Mouse (Mus musculus) layer of hippocampus, postnatal 36 days (tissue): ENCODE data around the gene Wdr92. TPM values are rescaled to one million over a fixed set of nuclear protein-coding genes. Genes with fewer than 3 reads are reported as not detected.
"Not testable (repeated sequence)": the region's sequence is repeated elsewhere in the genome, so short reads cannot be mapped to it uniquely, and the experiment has no call there.

Source experiments
- DNase-seq, 2 experiments: peaks; one replicate each; pipeline ENCODE4 v3.0.0; 2022
- total RNA-seq, 2 experiments: library from RNA; stranded (reverse); gene quantifications; 2 replicates each; pipeline ENCODE4 v1.2.3; 2021

Gene Wdr92
- total RNA-seq, 2 experiments from 2014 or later = 9.0 to 11.4 TPM

DNA sequence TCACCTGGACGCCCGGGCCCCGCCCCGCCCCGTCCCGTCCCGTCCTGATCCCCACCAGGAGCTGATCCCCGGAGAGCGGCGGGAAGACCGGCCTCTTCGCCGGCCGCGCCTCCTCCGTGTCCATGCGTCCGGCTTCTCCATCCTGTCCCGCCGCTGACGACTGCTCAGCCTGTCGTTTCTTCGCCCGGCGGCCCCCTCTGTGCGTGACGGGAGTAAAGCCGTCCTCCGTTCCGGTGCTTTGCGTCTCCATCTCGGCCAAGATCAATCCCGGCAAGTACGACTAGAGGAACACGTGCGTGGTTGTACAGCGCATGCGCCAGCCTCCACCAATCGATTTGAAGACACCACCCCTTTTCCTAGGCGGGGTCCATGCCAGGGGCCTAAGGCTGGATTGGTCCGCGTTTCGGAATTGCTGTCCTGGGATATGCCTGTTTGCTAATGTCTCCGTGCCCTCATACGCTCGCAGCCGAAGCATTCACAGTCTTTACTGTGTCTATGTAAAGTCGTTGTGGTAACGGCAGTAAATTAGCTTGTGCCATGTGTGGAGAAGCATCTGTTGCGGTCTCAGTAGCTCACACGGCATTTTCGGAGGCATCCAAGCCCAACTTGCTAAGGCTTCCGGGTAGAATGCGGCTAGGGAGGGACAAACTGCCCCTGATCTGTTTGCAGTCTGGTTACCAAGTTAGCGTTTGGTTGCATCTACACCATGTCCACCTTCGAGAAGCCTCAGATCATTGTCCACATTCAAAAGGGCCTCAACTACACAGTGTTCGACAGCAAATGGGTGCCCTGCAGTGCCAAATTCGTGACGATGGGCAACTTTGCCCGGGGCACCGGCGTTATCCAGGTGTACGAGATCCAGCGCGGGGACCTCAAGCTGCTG, 29.6 kb downstream of the Wdr92 start, which contains the start of gene Pno1:
TSS of gene Pno1 (minus strand) at position 311 of the 883 bp plus-strand sequence.
- DNase-seq = peak; percentile 95

DNA sequence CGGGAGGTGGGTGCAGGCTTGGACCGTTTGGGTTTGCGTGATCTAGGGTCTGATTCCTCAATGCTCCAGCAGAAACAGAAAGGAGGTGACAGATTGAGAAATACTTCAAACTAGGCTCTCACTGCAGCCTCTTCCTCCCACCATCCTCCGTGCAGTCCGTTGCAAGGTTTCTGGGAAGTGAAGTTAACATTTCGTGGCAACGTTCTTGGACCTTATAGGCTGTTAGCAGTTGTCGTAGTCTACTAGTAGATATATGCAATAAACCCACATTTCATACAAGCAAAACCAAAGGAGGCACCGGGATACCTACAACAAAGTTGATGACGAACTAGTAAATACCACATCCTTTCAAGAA, 30.2 kb downstream of the Wdr92 start:
- no peak for DNase-seq

DNA sequence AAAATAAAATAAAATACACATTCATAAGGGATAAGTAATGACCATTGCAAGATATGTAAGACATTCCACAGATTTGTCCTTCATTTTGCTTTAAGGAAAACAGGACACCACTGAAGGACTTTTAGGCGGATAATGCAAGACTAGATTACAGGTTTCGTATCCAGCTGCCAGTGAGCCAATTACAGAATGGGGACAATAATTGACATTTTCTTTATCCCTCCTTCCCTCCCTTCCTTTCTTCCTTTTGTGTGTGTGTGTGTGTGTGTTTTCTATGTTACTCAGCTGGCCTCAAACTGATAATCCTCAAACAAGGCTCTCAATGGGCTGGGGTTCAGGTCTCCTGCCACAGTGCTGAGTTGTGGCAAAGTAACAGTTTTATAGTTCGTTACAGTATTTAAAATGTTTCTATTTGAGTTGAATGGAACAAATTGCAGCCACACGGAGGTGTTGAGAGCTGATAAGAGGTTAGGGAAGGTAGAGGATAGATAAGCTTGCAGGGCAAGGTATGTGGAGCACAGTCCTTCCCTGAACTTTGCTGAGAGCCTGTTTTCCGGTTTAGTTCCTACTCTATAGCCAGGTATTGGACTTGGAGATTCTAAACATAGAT, 31.1 kb downstream of the Wdr92 start:
- DNase-seq = no peak

DNA sequence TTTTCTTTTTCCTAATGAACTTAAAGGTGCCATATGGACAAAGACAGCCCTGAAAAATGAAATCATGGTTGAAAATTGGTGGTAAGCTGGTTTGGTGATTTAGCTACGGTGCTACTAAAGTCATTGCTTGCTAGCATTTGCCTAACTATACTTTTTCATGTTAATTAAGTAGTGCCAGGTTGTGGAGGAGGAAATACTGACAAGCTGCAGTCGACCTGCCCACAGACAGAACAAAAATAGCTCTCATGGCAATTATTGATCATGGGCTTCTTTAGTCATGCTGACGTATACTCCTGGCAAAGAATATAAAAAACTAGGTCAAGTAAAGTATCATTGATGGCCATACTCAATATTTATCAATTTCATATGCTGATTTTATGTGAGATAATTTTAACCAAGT, 33.6 kb downstream of the Wdr92 start:
- DNase-seq = no peak

DNA sequence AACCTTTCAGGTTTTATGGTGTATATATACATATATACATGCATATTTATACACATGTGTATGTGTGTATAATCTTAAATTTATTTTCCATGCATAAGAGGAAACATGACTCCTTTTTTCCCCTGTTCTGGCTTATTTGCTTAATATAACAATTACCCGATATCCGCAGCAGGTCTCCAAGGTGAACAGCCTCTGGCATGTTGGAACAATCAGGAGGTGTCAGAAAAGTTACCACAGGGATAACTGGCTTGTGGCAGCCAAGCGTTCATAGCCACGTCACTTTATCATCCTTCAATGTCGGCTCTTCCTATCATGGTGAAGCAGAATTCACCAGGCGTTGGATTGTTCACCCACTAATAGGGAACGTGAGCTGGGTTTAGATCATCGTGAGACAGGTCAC, 39.2 kb downstream of the Wdr92 start:
- no peak for DNase-seq

DNA sequence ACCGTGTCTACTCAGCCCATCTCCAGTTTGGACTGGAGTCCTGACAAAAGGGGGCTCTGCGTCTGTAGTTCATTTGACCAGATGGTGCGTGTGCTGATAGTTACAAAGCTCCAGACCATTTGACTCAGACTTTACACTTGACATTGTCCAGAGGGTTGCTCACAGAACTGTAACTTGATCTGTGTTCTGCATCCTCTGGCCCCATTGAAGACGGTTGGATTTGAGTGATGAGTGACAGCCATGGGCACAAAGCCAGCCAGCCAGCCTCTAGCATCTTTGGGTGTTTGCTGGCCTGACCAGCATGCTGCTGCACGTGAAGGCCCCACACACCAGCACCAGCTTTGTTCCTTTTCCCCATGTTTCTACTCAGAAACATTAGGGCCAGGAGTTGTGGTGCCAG, 50.9 kb downstream of the Wdr92 start:
- DNase-seq = no peak

DNA sequence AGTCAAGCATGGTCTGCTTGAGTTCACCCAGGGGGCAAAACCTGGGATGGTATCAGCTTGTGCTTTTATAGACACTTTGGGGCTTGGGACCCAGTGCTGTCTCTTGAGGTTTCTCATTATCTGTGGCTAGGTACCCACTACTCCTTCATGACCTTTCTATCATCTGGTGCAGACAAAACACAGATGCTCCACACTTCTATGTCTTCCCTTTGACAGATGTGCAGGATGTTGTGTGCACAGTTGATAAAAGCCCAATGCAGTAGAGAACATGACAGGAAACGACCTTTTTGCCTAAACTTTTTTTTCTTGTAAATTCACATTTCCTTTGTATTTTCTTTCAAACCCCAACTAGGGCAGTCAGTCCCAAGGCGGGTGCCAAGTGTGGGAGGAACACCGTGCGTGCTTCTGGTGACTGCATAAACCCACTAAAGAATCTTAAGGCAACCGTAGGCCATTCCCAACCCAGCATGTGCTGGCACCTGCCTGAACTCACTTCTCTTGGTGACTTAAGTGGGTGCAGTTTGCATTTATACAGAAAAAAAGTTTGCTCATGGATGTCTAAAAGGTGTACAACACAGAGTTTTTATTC, 54.6 kb downstream of the Wdr92 start:
- DNase-seq = no peak

DNA sequence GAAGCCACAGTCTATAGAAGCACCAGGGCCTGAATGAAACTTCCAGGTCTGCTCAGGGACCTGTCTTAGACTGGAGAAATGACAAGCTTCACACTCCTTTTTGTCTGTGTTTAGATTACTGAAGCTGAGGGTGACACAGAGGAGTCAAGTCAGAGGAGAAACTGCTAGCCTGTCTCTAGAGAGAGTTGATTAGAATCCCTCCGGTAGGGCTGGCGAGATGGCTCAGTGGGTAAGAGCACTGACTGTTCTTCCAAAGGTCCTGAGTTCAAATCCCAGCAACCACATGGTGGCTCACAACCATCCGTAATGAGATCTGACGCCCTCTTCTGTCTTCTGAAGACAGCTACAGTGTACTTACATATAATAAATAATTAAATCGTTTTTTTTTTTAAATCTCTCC, 56.7 kb downstream of the Wdr92 start:
- DNase-seq = not testable (repeated sequence)

DNA sequence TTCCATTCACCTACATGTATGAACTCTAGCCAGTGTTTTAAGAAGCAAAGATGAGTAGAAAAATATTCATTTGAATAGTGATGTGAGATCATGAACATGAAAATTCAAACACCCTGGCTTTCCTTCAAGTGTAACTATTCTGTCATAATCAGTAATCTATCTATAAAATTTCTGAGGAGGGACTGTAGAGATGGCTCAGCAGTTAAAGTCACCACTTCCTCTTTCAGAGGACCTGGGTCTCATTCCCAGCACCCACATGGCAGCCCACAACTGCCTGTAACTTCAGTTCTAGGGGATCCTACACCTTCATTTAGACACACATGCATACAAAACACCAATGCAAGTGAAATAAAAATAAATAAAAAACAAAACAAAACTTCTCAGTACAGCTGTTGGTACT, 66.8 kb downstream of the Wdr92 start:
- no peak for DNase-seq

DNA sequence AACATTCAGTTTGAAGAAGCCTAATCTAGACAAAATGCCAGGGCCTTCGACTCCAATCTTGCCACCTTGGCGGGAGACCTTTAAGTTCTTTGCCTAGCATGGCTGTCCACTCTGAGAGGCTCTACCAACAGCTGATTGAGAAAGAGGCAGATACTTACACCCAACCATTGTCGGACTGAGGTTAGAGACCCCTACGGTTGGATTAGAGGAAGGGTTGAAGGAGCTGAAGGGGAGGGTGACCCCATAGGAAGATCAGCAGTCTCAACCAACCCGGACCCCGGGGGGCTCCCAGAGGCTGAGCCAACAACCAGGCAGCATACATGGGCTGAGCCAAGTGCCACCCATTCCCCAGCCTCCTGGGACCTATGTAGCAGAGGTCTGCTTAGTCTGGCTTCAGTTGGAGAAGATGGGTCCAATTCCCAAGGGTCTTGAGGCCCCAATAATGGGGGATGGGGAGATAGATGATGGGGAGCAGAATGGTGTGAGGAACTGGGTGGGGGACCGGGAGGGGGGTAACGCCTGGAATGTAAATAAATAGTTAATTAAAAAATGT, 75.0 kb downstream of the Wdr92 start:
- no peak for DNase-seq

DNA sequence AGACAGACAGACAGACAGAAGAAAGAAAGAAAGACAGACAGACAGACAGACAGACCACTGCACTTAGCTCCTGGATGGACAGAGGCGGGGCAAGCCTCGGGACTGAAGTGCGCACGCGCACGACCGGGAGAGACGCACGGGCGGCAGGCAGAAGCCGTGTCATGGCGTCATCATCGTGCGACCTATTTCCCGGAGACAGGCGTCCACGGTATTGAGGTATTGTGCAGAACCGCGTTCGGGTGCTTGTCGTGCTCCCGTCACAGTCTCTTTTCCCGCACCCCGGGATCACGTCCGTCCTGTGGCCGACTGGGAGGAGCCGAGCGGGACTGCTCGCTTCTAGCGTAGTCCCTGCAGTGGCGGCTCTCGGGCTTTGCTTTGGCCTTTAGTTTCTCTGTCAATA, 75.5 kb downstream of the Wdr92 start, which contains the start of gene C1d:
TSS of gene C1d (plus strand) at position 137 of the 400 bp plus-strand sequence.
- DNase-seq = peak; percentile 93 to 94

DNA sequence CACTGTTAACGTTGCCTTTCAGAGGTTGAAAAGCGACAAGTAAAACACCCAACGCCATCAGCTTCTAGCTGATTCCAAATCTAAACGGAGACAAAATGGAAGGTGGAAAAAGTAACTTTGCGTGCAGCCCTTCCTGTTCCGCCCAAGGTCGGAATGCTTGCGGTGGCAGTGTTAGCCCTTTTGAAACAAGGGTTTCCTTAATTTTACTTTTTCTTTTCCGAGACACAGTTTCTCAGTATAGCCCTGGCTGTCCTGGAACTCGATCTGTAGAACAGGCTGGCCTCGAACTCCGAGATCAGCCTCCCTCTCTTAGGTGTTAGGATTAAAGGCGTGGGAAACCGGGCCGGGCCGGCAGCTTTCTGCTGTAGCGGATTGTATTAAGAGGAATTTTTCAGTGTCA, 76.0 kb downstream of the Wdr92 start:
- peak; percentile 15 for DNase-seq

DNA sequence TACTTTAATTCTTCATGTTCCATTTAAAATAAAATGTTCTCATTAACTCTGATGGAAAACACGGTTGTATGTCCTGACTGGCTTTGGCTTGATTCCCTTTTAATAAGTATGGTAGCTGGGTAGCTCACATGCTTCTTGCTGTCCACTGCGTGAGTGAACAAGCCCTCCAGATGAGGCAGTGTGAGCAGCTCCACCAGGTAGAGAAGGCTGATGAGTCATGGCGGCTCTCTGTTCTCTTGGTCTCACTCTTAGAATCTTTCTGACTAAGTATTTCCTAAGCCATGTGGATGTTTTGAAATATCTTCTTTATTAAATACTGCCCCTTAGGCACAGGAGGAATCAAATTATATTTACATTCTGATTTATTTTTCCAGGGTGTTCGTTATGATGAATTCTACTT, 85.3 kb downstream of the Wdr92 start:
- no peak for DNase-seq

DNA sequence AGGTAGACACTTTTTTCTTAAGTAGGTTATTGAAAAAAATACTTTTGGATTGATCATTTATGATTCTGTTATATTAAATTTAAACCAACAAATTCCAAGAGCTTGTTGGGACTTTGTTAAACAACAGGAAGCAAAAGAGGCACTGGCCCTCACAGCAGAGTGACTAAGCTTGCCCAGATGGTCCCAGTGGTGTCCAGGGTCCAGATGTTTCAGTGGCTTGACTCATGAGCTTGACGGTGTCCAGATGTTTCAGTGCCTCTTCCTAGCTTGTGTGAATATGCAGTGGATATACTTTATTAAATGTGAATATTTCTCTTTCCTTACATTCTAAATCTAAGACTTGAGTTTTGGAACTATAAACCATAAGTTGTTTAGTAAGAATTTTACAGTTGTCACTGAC, 86.9 kb downstream of the Wdr92 start:
- DNase-seq = no peak

DNA sequence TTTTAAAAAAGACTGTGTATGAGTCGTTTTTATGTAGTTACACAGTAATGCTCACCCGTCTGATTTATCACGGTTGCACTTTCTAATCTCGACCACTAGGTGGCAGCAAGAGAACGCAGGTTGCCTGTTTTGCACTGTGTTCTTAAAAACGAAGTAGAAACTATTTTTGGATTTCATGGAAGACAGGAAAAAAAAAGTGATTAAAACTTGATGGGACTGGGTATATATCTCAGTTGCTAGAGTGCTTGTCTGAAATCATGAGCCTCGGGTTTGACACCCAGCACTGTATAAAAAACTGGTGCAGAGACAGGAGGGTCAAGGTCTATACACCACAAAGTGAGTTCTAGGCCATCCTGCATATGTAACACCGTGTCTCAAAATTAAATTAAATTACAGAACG, 98.1 kb downstream of the Wdr92 start:
- peak in 1 of 2 experiments; percentile 36 for DNase-seq

Other genes starting within 250 kb of the Wdr92 start
- gene Fbxo48, start 230.7 kb upstream of the Wdr92 start, total RNA-seq = 1 to 10 TPM; 1.0 to 1.7 TPM
- 100 to 1,000 TPM; 117 to 126 TPM for gene Cnrip1, start 130.5 kb upstream of the Wdr92 start, total RNA-seq
- gene Plek, start 129.7 kb upstream of the Wdr92 start, total RNA-seq = 1 to 10 TPM; 4.7 to 5.7 TPM
- gene Ppp3r1, start 22.8 kb upstream of the Wdr92 start, total RNA-seq = 1,000 to 10,000 TPM in 1 of 2 experiments, 100 to 1,000 TPM in 1; 907 to 1,012 TPM
- 10 to 100 TPM; 26.6 to 30.3 TPM for gene Pno1, start 29.5 kb downstream of the Wdr92 start, total RNA-seq
- 10 to 100 TPM; 49.3 to 49.8 TPM for gene C1d, start 75.5 kb downstream of the Wdr92 start, total RNA-seq